20 mouse cellular contexts compared by ENCODE assay signal in genomic region chr7:73338353-73338752, GRCm38 (mm10). TPM values are rescaled to one million over a fixed set of nuclear protein-coding genes. Genes with fewer than 3 reads are reported as not detected.
DNase-seq lines count a peak whose midpoint lies in the region; TF ChIP-seq lines count a peak whose summit lies in the region.
"Had no signal": no experiment of that assay in that cellular context is flagged by ENCODE, and none has a peak within 500 bp of the region (broad histone marks: within the 10 kb centered on the region; RNA-seq: fewer than 3 reads in every experiment).

No protein-coding gene starts in this region.

- no peaks in the 10 kb centered on the region for H3K27me3 ChIP-seq in heart, adult 2 months (ENCODE audit: control insufficient read depth, insufficient read depth, low read length)
- H3K27me3 ChIP-seq: embryonic facial prominence, embryonic 15.5 days; hindbrain, embryonic 13.5 days; kidney, embryonic 15.5 days; neural tube, embryonic 15.5 days had no signal

- H3K36me3 ChIP-seq in heart, adult 2 months (ENCODE audit: control insufficient read depth, insufficient read depth, low read length) = no peaks in the 10 kb centered on the region
- H3K36me3 ChIP-seq: embryonic facial prominence, embryonic 15.5 days; hindbrain, embryonic 13.5 days; kidney, embryonic 15.5 days; neural tube, embryonic 15.5 days had no signal

- H3K9ac ChIP-seq in heart, adult 2 months (ENCODE audit: low read depth, low read length) = no peak overlapping the region
- H3K9ac ChIP-seq: embryonic facial prominence, embryonic 15.5 days; hindbrain, embryonic 13.5 days; kidney, embryonic 15.5 days; liver, embryonic 14.5 days; neural tube, embryonic 15.5 days had no signal

- no peaks in the 10 kb centered on the region for H3K79me2 ChIP-seq in heart, adult 2 months (replicated peaks; ENCODE audit: control insufficient read depth, insufficient read depth, low read length)

- no peak for TF ChIP-seq EP300 in heart, adult 2 months (IDR thresholded peaks at IDR 0.05; ENCODE audit: insufficient read depth, low read depth, low read length)

- no peak overlapping the region for H3K27ac ChIP-seq in heart, adult 2 months
- H3K27ac ChIP-seq: embryonic facial prominence, embryonic 15.5 days; hindbrain, embryonic 13.5 days; kidney, embryonic 15.5 days; liver, embryonic 14.5 days; neural tube, embryonic 15.5 days had no signal

- H3K4me3 ChIP-seq in heart, adult 2 months = no peak overlapping the region
- H3K4me3 ChIP-seq: embryonic facial prominence, embryonic 15.5 days; hindbrain, embryonic 13.5 days; kidney, embryonic 15.5 days; neural tube, embryonic 15.5 days had no signal

- TF ChIP-seq CTCF in heart, adult 2 months (IDR thresholded peaks at IDR 0.05) = no peak

- peaks cover 5% of the 10 kb centered on the region for H3K4me1 ChIP-seq in heart, adult 2 months (ENCODE audit: control insufficient read depth, insufficient read depth, low read length)

- WGBS in heart, adult 2 months = 92% methylated on average over 5 of the region's 5 CpGs

- intact Hi-C loops in heart, adult 2 months (cut with DNase I) = no loop called here

- TF ChIP-seq POLR2A in heart, adult 2 months (IDR thresholded peaks at IDR 0.05; ENCODE audit: insufficient read depth, low read depth, low read length) = no peak

- DNase-seq in adrenal gland, postnatal 10 days = peak; percentile 37
- no peak for DNase-seq in adrenal gland, adult 18-20 months (ENCODE audit: low spot score in 2 of 2)
- DNase-seq in kidney, adult 9 months = peak; percentile 53
- DNase-seq in kidney, adult 18-20 months = no peak
- DNase-seq in adrenal gland, postnatal 25 days = peak; percentile 4
- DNase-seq in lung, postnatal 10 days = peak; percentile 11
- no peak for DNase-seq in heart, adult 2 months
- no peak for DNase-seq in testis, postnatal 10 days (ENCODE audit: low spot score)
- DNase-seq: cerebellum, adult 11 months; cerebellum, adult 9-11 months; gastrocnemius, postnatal 25 days; right cerebral cortex, adult 18-20 months; right cerebral cortex, postnatal 4 days; thymus, postnatal 25 days had no signal

RNA-seq across cellular contexts. Expression of gene Rgma, which starts 37.0 kb away (rescaled TPM):
- 10 to 100 TPM; 10.3 to 20.0 TPM for total RNA-seq in adrenal gland, postnatal 10 days (2021)
- total RNA-seq in adrenal gland, adult 18-20 months (2021) = 10 to 100 TPM in 1 of 2 experiments, 1 to 10 TPM in 1; 8.1 to 12.1 TPM
- 7.7 and 9.9 TPM in 2 replicates for total RNA-seq in adrenal gland, postnatal 25 days (2021)
- total RNA-seq in heart, adult 2 months (2021) = 10 to 100 TPM; 54.6 to 83.7 TPM
- polyA plus RNA-seq in heart, adult 2 months (2012; rRNA removed) = 27.4 and 28.7 TPM in 2 replicates
- total RNA-seq: common myeloid progenitor, adult 5-6 weeks had no signal

Comparison
In these comparisons a context has a peak if more than half of its experiments do, and no peak if none do; other contexts are left out.
1. DNase-seq: peak in adrenal gland, postnatal 10 days (single experiment), kidney, adult 9 months (single experiment), adrenal gland, postnatal 25 days (single experiment) and lung, postnatal 10 days (single experiment); none in adrenal gland, adult 18-20 months (0 of 2), kidney, adult 18-20 months (single experiment), heart, adult 2 months (0 of 2) and testis, postnatal 10 days (single experiment).